Mouse (Mus musculus) large intestine, adult 2 months (tissue): Measurements from ENCODE around the gene Ppp1r15a. TPM values are rescaled to one million over a fixed set of nuclear protein-coding genes. Genes with fewer than 3 reads are reported as not detected.

Experiments used
- DNase-seq: peaks from one replicate; pipeline ENCODE4 v3.0.0-alpha.2; 2012; ENCODE audit warnings: low read depth, low spot score
- WGBS: fragments of 180-500 bp; shearing (Covaris S2); methylation state at CpG from one replicate; pipeline ENCODE4 v1.1.7; 2018; 5-methylcytosine and 5-hydroxymethylcytosine counted together
- polyA plus RNA-seq: library from polyadenylated mRNA; depleted of rRNA; stranded (reverse); fragments of >200 nt; gene quantifications from 2 replicates; pipeline ENCODE4 v1.2.3, GENCODE M21; 2012; rRNA removed

Ppp1r15a gene
- polyA plus RNA-seq, result 14.8 and 18.4 TPM in 2 replicates

DNA sequence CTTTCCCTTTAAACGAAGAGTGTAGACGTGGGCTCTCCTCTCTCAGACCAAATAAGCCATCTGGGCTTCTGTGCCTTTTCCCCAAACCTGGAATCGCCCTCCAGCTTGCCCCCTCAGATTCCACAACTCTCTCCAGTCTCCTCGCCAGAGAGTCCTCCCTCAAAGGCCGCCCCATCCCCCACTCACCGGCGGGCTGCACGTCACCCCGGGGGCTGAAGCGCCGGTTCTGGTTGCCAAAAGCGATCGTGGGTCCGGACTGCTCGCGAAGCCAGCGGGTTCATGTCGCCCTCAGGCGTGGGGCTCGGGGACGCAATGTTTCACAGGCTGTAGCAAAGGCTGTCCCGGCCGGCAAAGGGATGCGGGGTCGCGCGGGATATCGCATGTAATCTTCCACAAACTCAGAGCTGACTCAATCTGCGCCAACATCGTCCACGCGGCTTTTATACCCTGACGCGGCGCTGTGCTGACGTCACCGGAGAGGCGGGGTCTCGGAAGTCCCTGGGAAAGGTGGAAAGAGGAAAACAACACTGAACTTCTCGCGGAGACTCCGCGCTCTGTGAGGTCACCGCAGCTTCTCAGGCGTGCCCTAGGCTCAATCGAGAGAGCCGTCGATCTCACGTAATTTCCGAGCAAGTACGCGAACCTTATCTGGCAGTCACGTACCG, at the start of gene Ppp1r15a, which contains the start of gene Plekha4:
Gene Ppp1r15a, minus strand, starts transcription at position 460 of the 665 bp plus-strand sequence.
Gene Plekha4, plus strand, starts transcription at position 522 of the 665 bp plus-strand sequence.
- under 1% methylated on average over 54 of the region's 54 CpGs for WGBS
- DNase-seq, result peak; percentile 83

DNA sequence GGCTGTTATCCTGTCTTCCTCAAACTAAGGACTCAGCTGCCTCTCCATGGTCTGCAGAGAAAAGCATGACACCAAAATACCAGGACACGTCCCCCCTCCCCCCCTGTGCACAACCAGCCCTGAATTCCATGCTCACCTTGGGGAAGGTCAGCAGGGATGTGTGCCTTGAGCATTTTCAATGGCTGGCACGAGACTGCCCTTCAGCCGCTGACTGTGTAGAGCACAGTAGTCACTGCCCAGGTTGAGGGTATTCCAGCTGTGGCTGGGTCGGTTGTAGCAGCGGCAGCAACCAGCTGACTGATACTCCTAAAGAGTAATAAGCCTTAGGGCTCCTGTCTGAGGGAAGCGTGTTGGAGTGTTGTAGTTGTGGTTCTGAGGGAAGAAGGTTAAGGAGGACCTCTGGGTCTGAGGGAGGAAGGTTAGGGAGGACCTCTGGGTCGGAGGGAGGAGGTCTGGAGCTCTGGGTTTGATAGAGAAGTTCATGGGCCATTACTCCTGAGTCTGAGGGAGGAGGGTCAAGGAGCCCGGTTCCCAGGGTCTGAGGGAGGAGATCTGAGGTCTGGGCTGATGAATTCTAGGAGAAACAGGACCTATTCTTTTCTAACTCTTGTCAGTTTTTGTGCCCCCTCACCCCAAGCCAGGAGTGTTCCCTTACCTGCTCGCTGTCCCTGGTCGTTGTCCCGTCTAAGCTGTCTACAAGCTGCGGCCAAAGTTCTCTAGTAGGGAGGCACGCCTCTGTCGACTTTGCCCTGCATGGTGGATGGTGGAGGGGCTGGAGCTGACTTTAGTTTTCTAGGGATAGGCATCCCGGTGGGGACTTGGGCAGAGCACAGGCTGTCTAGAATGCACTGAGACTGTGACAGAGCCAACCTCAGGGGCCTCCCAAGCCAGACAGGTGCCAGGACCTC, 48.7 kb upstream of the Ppp1r15a start:
- no peak for DNase-seq
- 34% methylated on average over 15 of the region's 15 CpGs for WGBS

DNA sequence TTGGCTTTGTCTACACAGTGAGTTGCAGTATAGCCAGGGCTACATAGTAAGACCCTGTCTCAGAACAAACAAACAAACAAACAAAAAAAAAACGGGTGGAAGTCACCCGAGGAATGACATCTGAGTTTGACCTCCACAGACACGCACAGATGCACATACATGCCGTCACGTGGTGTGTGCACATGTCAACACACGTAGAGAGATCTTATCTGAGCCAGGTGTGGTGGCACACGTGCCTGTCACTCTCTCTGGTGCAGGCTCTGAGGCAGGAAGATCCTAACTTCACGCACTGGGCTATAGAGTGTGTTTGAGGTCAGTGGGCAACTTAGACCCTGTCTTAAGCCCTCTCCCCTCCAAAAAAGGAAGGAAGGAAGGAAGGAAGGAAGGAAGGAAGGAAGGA, 47.9 kb upstream of the Ppp1r15a start:
- no peak for DNase-seq
- WGBS, result 34% methylated on average over 8 of the region's 8 CpGs

DNA sequence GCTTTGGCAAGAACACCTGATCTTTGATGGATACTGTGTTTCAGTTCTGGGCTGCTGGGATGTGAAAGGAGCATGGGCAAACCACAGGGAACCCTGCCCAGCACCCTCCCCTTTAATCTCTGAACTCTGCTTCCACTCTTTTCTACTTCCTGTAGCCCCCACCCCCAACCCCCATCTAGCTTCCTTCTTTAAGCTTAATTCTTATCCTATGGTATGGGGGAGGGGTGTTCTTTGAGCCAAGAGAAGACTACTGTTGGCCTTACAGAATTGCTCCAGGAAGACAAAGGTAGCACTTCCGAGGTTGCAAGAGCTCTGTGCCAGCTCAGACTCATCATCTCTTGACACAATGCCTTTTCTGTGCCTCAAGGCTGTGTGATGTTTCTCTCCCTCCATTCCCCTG, 45.9 kb upstream of the Ppp1r15a start:
- DNase-seq, result no peak
- 30% methylated on average over 1 of the region's 1 CpGs for WGBS

DNA sequence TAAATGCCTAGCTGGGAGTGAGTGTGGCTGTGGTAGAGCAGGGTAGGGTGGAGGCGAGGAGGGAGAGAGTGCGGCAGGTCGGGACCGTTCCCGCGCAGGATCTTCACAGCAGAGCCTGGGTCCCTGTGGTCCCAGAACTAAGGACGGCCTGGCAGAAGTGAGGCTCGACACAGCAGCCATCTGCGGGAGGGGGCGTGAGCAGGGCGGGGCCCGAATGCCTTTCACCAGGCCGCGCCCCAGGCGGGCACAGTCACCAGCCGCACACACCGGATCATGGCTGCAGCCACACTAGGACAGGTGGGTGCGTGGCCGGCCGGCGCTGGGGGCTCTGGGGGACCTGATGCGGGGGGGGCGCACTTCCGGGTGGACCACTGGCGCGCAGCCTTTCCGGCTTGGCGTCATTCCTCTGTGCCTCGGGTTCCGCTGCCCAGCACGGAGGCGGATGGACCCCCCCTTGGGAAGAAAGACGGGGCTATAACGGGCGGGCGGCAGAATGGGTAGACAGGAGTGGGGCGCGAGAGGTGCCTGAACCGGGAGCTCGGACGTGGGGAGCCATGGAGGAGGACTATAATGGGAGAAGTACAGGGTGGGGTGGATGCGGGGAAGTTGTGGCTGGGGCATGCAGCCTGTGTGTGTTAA, 44.2 kb upstream of the Ppp1r15a start, which contains the start of gene Bcat2:
Gene Bcat2, plus strand, starts transcription at position 51 of the 639 bp plus-strand sequence.
- under 1% methylated on average over 42 of the region's 42 CpGs for WGBS
- no peak for DNase-seq

DNA sequence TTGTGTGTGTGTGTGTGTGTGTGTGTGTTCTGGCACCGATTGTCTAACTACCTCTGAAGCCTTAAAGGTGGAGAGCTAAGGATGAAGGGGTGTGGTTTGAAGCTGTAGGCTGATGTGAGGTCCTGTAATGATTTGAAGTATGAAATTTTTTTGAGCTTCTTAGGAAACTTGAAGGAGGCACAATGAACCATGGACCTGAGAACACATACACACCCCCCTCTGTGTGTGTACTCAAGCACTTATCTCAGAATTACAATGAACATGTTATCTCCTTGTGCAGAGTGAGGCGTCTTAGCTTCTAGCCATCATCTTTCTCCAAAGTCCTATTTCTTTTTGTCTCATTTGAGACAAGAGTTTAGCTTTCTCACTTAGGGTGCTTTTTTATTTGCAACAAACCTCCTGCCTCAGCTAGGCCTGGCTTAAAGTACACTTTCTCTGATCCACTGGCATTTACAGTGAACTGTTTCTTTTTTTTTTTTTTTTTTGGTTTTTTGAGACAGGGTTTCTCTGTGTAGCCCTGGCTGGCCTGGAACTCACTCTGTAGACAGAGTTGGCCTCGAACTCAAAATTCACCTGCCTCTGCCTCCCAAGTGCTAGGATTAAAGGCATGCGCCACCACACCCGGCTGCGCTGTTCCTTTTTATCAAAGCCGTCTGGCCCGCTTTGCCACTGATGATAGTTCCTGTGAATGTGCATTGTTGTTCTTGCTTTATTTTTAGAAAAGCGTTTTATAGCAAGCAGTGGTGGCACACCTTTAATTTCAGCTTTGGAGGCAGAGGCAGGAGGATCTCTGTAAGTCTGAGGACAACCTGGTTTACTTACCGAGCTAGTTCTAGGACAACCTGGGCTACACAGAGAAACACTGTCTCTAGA, 42.8 kb upstream of the Ppp1r15a start:
- WGBS, result 67% methylated on average over 10 of the region's 10 CpGs
- DNase-seq, result no peak

DNA sequence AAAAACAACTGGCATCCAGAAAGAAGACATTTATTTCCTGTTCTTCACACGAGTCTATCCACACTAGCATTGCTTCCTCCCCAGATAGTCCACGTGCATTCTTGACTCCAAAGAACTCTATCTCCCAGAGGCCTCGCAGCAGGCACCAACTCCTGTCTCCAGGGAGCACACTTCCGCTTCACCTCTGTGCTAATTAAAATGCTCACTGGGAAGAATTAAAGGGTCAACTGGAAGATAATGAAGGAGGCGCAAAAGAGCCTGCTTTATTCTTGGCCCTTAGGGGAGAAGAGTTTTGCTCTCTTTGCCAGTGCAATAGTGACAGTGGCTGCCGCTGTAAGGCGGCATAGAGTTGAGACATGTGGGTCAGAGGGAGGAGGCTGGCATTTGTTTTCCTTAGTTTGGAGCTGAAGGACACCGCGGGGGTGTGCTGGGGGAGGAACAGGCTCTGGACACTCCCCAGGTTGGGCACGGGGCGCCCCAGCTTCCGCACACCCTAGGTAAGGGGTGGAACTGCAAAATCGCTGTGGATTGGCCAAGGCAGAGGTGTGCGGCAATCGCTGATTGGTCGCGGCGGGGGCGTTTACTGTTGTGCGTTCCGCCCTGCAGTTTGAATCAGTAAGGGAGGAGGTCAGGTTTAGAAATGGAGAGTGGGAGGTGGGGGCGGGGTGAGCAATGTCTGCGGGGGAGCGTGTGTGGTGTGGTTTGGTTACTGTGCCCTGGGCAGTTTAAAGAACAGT, 41.9 kb upstream of the Ppp1r15a start:
- DNase-seq, result peak; percentile 91
- 1% methylated on average over 24 of the region's 24 CpGs for WGBS

DNA sequence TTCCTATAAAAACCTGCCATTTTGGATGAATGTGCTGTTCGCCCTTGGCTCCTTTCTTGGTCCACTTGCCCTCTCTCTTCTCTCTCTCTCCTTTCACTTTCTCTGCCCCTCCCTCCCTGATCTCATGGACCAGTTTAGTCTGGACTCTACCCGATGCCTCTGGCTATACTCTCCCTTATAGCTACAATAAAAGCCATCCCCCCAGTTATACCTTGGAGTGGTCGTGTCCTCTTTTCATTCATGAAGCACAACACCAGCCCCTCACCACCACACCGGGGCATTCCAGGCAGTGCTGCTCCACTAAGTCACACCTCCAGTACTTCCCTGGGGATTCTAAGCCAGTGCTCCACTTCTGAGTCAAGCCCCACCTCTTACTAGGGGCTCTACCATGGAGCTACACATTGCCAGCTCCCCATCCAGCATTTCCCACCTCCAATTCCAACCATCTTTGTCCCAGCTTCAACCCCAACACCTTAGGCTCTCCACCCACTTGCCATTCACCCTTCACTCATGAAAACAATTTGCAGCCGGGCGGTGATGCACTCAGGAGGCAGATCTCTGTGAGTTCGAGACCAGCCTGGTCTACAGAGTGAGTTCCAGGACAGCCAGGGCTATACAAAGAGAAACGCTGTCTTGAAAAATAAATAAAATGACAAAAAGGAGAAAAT, 41.2 kb upstream of the Ppp1r15a start:
- no peak for DNase-seq
- WGBS, result 57% methylated on average over 8 of the region's 8 CpGs

DNA sequence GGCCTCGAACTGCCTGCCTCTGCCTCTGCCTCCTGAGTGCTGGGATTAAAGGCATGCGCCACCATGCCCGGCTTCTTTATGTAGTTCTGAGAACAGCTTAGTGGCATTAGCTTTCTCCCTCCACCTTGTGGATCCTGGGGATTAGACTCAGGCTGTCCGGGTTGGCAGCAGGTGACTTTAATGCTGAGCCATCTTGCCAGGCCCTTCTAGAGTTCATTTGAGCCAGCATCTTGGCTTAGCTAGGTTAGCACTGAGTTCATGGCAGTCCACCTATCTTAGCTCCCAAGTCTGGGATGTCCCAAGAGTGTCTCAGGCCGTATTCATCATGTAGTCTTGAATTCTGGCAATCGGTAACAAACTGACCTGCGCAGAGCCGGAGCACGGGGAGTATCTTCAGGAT, 39.4 kb upstream of the Ppp1r15a start:
- 93% methylated on average over 9 of the region's 9 CpGs for WGBS
- no peak for DNase-seq

DNA sequence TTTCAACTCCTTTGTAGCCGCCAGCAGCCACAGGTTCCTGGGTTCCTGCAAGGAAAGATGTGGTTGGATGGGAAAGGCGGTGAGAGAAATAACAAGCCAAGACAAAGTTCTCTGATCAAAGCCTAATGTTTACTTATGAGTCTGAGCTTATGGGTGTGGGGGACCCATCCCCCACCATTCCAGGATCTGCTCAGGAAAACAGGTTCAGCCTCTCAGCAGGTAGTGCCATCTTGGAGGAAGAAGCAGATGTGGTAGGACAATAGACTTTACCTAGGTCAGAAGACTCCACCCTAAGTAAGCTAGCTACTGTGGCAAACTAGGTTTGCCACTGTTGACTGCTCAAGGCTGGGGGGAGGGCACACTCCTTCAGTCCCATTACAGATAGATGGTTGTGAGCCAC, 38.7 kb upstream of the Ppp1r15a start:
- no peak for DNase-seq
- 52% methylated on average over 2 of the region's 2 CpGs for WGBS

DNA sequence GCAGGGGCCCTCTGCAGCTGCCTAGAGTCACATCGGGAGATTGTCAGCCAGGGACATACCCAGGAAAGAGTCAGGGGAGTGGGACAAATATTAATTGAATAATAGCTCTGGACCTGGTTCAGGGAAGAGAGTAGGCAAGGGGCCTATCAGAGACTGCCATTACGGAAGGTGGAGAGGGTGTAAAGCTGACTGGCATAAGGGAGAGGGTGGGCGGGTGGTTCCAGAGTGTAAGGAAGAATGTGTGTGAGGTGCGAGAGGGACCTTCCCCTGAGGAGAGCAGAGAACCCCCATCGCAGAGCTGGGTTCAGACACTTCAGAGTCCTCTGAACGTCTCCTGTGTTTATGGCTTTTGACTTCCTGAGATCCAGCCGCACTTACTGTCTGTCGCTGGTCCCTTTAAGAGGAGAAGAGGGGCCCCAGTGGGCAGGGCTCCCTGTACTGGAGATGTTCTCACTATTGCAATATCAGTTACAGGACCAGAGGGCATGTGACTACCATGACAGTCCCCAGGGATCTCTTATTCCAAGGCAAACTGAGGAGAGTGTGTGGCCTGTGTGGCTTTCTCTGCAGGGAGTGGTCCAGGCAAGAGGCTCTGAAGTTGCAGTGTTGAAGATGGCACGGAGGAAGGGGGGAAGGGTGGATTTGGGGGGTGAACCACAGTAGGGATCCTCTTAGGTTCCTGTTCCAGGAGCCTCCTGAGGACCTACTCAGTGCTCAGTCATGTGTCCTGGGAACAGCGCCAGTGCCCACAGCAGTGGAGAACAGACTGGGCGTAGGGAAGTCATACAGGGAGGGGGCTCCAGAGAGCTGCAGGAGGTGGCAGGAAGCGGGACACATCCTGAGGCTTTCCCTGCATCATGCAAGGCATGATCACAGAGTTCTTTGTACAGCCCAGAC, 35.8 kb upstream of the Ppp1r15a start:
- WGBS, result 50% methylated on average over 12 of the region's 12 CpGs
- no peak for DNase-seq

DNA sequence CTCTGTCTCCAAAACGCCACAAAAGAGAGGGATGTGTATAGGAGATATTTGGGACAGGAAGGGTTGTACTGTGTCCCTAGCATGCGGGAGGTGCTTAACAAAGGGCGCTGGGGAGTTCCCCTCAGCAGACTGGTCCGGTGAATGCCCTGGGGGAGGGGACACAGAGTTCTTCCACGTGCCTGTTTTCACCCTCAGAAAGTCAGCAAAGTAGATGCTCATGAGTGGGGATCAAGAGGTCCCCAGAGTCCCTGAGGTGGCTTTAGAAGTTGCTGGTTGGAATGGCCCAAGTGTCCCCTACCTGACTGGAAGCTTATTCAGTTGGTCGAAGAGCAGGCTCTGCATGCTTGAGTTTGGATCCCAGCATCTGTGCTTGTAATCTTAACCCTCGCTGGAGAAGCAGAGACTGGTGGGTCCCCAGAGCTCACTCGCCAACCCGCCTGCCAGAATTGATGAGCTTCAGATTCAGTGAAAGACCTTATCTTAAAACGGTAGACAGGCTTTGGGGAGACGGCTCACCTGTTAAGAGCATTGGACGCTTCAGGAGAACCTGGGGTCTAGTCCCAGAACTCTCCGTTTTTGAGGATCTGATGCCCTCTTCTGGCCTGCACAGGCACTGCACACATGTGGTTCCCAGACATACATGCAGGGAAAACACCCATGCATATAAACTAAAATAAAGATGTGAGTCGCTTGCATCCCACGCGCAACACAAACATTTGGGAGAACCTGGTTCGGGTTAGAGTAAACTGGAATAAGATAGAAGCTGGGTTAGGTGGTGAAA, 35.0 kb upstream of the Ppp1r15a start:
- 18% methylated on average over 17 of the region's 17 CpGs for WGBS
- DNase-seq, result no peak

DNA sequence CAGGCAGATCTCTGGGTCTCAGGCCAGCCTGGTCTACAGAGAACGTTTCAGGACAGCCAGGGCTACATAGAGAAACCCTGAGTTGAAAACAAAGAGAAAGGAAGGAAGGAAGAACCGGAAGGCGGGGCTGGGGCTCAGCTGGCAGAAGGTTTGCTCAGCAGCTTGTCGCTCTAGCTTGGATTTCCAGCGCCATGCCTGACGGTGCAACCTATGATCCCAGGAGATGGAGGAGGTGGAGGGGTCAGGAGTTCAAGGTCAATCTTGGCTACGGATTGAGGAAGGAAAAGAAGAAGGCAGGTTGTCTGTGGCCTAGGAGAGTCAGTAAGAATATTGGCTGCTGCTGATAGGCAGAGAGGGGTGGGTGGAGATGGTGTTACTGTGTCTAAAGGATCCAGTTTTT, 34.2 kb upstream of the Ppp1r15a start:
- DNase-seq, result no peak
- 49% methylated on average over 7 of the region's 7 CpGs for WGBS

DNA sequence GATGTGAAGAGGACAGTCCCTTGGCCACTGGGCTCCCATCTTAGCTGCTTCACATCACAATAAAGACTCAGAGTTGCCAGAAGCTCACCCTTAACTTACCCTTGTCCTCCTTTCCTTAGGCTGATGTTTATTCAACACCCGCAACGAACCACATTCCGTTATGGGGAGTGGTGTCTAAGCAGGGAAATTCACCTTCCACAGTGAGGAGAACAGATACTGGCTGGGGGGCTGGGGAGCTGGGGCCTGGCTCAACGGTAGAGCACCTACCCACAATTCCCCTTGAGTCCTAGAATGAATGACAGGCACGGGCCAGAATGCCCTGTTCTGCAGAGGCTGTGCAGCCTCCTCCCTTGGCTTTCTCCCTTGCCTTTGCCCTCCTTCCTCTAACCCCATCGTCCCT, 32.8 kb upstream of the Ppp1r15a start:
- no peak for DNase-seq
- WGBS, result 12% methylated on average over 6 of the region's 6 CpGs

DNA sequence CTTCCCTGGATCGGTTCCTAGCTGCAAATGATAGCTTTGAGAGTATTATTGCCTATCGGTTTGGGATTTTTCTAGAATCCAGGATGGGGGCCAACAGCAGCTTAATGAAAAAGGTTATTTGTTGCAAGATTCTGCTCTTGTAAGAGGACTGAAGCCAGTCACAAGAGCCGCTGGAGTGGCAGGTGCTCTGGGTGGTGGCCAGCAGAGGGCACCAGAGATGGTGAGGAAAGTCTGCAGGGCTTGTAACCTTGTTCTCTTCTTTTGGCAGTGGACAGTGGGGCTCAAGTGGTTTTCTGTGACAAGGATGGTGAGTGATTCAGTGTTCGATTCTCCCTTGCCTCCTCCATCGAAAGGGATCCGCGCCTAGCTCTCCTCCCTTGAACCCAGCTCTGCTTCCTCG, 29.7 kb upstream of the Ppp1r15a start:
- no peak for DNase-seq
- WGBS, result 26% methylated on average over 8 of the region's 8 CpGs

DNA sequence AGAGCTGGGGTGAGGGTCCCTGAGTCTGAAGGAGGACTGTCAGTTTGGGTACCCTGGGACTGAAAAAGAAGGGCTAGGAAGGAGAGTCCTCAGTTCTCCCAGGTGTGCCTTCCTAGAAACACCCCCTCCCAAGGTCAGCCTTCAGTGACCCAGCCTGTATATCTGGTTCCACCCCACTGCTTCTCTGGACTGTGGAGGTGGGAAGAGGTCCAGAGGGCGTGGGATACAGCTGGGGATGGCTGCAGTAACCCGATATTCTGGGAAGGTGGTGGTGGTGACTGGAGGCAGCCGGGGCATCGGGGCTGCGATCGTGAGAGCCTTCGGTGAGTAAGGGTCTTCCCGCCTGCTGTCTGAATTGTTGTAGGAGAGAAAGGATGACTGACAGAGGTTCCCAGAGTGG, 28.7 kb upstream of the Ppp1r15a start, which contains the start of gene Hsd17b14:
Gene Hsd17b14, plus strand, starts transcription at position 150 of the 400 bp plus-strand sequence.
- WGBS, result 52% methylated on average over 8 of the region's 8 CpGs
- DNase-seq, result no peak
